Mouse (Mus musculus) left cerebral cortex, adult 9 months (tissue): ENCODE measurements around the gene Vmn1r208.
"Not testable (repeated sequence)": the region's sequence is repeated elsewhere in the genome, so short reads cannot be mapped to it uniquely, and the experiment has no call there.

Experiments
- DNase-seq, 2 experiments: peaks; one replicate each; pipeline ENCODE4 v3.0.0; 2022; ENCODE audit warnings: low spot score in 2 of 2

Vmn1r208 gene

GRCm38 (mm10) chr13:22777300-22777699 lies at the start of gene Vmn1r208:
Gene Vmn1r208, minus strand, starts transcription at chr13:22777400.
- not testable (repeated sequence) for DNase-seq

DNA sequence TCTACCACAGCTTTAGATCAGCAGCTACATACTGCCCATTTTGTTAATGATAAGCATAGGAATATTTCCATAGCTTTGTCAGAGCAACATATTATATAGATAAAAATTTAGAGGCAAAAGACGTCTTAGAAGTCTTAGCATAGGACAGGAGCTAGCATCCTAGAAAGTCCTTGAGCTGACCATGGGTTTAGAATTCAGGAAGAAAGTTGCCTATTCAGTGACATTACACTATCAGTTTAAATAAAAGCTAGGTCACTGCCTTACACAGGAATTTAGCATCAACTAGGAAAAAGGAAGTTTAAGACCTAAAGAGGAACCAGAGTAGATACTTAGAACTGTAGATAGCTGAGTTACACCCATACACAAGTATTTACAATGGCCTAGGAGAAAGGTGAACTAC lies 44.4 kb upstream of the Vmn1r208 start:
- DNase-seq, result not testable (repeated sequence)

DNA sequence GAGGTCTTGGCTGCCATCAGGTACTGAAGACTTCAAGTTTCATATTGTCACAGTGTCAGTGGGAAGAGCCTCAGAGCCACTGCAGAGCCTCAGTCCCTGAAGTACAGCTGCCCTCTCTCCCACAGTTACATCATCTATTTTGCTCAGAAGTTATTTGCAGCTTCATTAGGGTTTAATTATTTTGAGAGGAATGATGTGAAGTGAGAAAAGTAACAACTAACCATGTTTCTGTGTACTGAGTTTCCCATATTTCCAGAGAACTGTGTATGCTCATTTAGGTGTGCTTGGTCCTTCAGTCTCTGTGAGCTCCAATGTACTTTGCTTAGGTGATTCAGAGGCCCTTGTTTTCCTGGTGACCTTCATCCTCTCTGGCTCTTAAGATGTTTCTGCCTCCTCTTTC lies 32.4 kb upstream of the Vmn1r208 start, which contains the start of gene Vmn1r209:
TSS of gene Vmn1r209 (minus strand) at position 101 of the 400 bp plus-strand sequence.
- DNase-seq, result not testable (repeated sequence)

DNA sequence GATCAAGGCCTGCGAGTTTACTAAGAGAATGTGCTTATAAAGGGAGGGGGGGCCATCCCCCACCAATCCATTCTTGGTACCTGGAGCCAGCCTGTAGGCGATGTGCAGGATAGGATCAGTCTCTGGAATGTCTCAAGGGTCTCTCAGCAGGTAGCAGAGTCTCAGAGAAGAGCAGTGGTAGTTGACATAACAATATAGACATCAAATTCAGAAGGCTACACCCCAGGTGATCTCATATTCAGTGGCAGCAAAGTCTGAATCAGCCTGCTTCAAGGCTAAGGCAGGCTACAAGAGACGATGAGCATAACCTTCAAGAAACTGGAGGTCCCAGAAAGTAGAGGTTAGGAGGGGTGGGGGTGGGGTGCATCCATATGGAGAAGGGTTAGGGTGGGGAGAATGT lies 10.9 kb upstream of the Vmn1r208 start:
- DNase-seq, result not testable (repeated sequence)

- DNase-seq, result not testable (repeated sequence)
These were observed 7.0 kb upstream of the Vmn1r208 start for GRCm38 (mm10) chr13:22784159-22784558.

- not testable (repeated sequence) for DNase-seq
These were observed 5.6 kb downstream of the Vmn1r208 start for GRCm38 (mm10) chr13:22771592-22771991.

DNA sequence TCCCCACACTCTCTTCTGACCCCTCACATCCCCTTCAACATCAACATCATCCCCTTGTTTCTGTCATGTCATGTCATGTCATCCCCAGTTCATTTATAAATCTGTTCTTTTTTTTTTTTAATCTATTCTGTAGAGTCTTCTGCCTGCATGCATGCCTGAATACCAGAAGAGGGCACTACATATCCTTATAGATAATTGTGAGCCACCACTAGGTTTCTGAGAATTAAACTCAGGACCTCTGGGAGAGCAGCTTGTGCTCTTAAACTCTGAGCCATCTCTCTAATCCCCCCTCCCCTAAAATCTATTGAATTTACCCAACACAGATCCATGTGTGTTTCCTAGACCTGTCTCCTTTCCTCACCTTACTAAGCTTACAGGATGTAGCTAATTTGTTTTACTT lies 29.7 kb downstream of the Vmn1r208 start:
- no peak for DNase-seq

GRCm38 (mm10) chr13:22729529-22729928 lies 47.7 kb downstream of the Vmn1r208 start, which contains the start of gene Vmn1r207-ps:
Gene Vmn1r207-ps, minus strand, starts transcription at chr13:22729629.
- DNase-seq, result not testable (repeated sequence)
